Mouse (Mus musculus) kidney, adult 18-20 months (tissue): ENCODE measurements around the gene Fignl2.
"Not testable (repeated sequence)": the region's sequence is repeated elsewhere in the genome, so short reads cannot be mapped to it uniquely, and the experiment has no call there.

Experiments used
- DNase-seq: peaks from one replicate; pipeline ENCODE4 v3.0.0; 2021

The Fignl2 gene

GRCm38 (mm10) chr15:101077813-101078730, at the start of gene Fignl2:
Fignl2 (minus strand) TSS chr15:101078567.
- DNase-seq, result peak; percentile 61

- no peak for DNase-seq
These were observed 48.6 kb upstream of the Fignl2 start for GRCm38 (mm10) chr15:101126876-101127544.

GRCm38 (mm10) chr15:101125561-101125960, 47.2 kb upstream of the Fignl2 start:
- no peak for DNase-seq

- DNase-seq, result peak; percentile 35
These were observed 44.8 kb upstream of the Fignl2 start for GRCm38 (mm10) chr15:101123202-101123601.

GRCm38 (mm10) chr15:101122290-101122589, 43.9 kb upstream of the Fignl2 start:
- DNase-seq, result peak; percentile 33

- DNase-seq, result no peak
These were observed 43.3 kb upstream of the Fignl2 start for GRCm38 (mm10) chr15:101121411-101122289.

- DNase-seq, result peak; percentile 51
These were observed 40.2 kb upstream of the Fignl2 start for GRCm38 (mm10) chr15:101118399-101119125.

GRCm38 (mm10) chr15:101115511-101116110, 37.2 kb upstream of the Fignl2 start, which contains the start of gene Ankrd33:
Ankrd33 (plus strand) TSS chr15:101115755.
- no peak for DNase-seq

- not testable (repeated sequence) for DNase-seq
These were observed 35.4 kb upstream of the Fignl2 start for GRCm38 (mm10) chr15:101113778-101114177.

- peak; percentile 72 for DNase-seq
These were observed 34.8 kb upstream of the Fignl2 start for GRCm38 (mm10) chr15:101113176-101113575.

GRCm38 (mm10) chr15:101107906-101108671, 29.7 kb upstream of the Fignl2 start:
- no peak for DNase-seq

- DNase-seq, result no peak
These were observed 27.6 kb upstream of the Fignl2 start for GRCm38 (mm10) chr15:101106011-101106410.

- DNase-seq, result peak; percentile 88
These were observed 27.2 kb upstream of the Fignl2 start for GRCm38 (mm10) chr15:101105496-101105994.

GRCm38 (mm10) chr15:101103605-101104304, 25.4 kb upstream of the Fignl2 start:
- no peak for DNase-seq

- no peak for DNase-seq
These were observed 22.6 kb upstream of the Fignl2 start for GRCm38 (mm10) chr15:101100996-101101395.

GRCm38 (mm10) chr15:101097985-101098651, 19.8 kb upstream of the Fignl2 start:
- DNase-seq, result no peak

- DNase-seq, result no peak
These were observed 17.0 kb upstream of the Fignl2 start for GRCm38 (mm10) chr15:101095392-101095791.

- DNase-seq, result no peak
These were observed 16.6 kb upstream of the Fignl2 start for GRCm38 (mm10) chr15:101094979-101095378.

GRCm38 (mm10) chr15:101093988-101094387, 15.6 kb upstream of the Fignl2 start:
- DNase-seq, result no peak
